Mouse (Mus musculus) bone marrow, adult 2 months (tissue): ENCODE measurements around the gene Nsd1. TPM values are rescaled to one million over a fixed set of nuclear protein-coding genes. Genes with fewer than 3 reads are reported as not detected.
A peak's percentile ranks its signal among the peaks of the same experiment; 100 is the strongest.

Source experiments
- H3K27ac ChIP-seq: fragments of 200-500 bp; 2 replicates; pipeline ENCODE4 v1.5.1; 2012; ENCODE audit warnings: low read depth, mild to moderate bottlenecking, control low read depth, inconsistent platforms, low read length; ENCODE audit not compliant: control insufficient read depth, poor library complexity, insufficient read depth
- H3K4me1 ChIP-seq: fragments of 200-500 bp; 2 replicates; pipeline ENCODE4 v1.6.1; 2011; ENCODE audit warnings: low read length; ENCODE audit not compliant: control insufficient read depth, insufficient read depth
- H3K4me3 ChIP-seq: fragments of 200-500 bp; replicated peaks from 2 replicates; pipeline ENCODE3; 2011; ENCODE audit warnings: mild to moderate bottlenecking, low read depth, low read length, control low read depth; ENCODE audit not compliant: control insufficient read depth
- CTCF ChIP-seq: fragments of 200-500 bp; IDR thresholded peaks from 2 replicates; pipeline ENCODE4 v1.5.1; 2011; ENCODE audit warnings: low read length, control low read depth; ENCODE audit not compliant: control insufficient read depth, insufficient read depth
- POLR2A ChIP-seq: fragments of 200-500 bp; IDR thresholded peaks from 2 replicates; pipeline ENCODE4 v1.6.1; 2011; ENCODE audit warnings: low read depth, mild to moderate bottlenecking, control low read depth, low read length, borderline replicate concordance; ENCODE audit not compliant: control insufficient read depth
- WGBS: fragments of 180-500 bp; shearing (Covaris S2); methylation state at CpG from one replicate; pipeline ENCODE4 v1.1.7; 2018; 5-methylcytosine and 5-hydroxymethylcytosine counted together
- polyA plus RNA-seq: library from polyadenylated mRNA; stranded (reverse); fragments of >200 nt; gene quantifications from 2 replicates; pipeline ENCODE4 v1.2.4, GENCODE M21; 2011; ENCODE audit warnings: low replicate concordance; ENCODE audit not compliant: missing spikeins, insufficient read depth, insufficient read length

Nsd1 gene
- polyA plus RNA-seq, result 20.1 and 45.9 TPM in 2 replicates

DNA sequence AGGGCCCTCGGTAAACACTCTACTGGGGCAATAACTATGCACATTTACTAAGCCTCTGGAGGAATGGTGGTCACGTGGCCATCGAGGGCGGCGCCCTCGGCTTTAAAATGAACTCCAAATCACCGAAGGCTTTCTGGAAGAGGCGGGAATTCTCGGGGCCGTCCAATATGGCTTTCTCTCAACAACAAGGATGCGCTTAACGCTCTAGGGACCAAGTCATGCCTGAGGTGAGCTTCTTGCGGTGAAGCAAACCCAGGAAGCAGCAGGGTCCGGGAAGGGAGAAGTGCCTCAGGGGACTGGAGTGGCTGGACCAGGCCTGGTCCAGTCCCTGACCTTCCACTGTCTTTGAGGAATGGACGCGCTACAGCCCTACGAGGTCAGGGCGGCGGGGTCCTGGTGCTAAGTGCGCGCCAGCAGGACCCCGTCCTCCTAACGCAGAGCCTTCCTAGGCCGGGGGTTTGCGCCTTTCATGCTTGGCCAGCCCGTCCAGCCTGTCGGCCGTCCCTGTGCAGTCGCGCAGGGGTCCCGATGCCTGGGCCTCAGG, at the start of gene Nsd1:
Nsd1 (plus strand) TSS at position 134 of the 544 bp plus-strand sequence.
- 81% methylated on average over 31 of the region's 31 CpGs for WGBS
- TF ChIP-seq POLR2A (no peak), CTCF (no peak)
- peak within 1 kb of the TSS; percentile 72 for H3K4me3 ChIP-seq

DNA sequence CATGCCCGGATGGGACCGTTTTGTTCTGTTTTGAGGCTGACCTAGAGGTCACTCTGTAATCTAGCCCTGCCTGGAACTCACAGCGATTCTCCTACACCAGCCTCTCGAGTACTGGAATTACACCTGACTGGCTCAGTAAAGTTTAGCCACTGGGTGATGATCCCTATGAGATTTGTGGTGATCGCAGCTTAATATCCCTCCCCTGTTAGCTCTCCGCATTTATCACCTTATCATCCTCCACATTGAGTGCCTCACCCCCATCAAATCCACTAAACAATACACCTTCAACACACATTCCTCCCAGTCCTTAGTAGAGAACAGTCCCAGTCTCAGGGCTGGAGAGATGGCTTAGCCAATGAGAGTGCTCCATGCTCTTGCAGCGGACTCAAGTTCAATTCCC, 47.2 kb upstream of the Nsd1 start:
- 75% methylated on average over 7 of the region's 7 CpGs for WGBS
- H3K4me3 ChIP-seq, result no peak overlapping the region
- H3K4me1 ChIP-seq, result no peaks in the 10 kb centered on the region
- TF ChIP-seq CTCF (no peak), POLR2A (no peak)
- no peak overlapping the region for H3K27ac ChIP-seq

More for the DNA sequence above, at the start of gene Nsd1:
- Histone ChIP-seq H3K4me1 (peaks cover 4% of the 10 kb centered on the region), H3K27ac (peak within 1 kb of the TSS; percentile 100)

GRCm38 (mm10) chr13:55163553-55163952, 46.0 kb upstream of the Nsd1 start:
- Histone ChIP-seq H3K27ac (no peak overlapping the region), H3K4me1 (no peaks in the 10 kb centered on the region), H3K4me3 (no peak overlapping the region)
- 72% methylated on average over 5 of the region's 5 CpGs for WGBS
- no peak for TF ChIP-seq CTCF
- TF ChIP-seq POLR2A, result no peak

GRCm38 (mm10) chr13:55165831-55166339, 43.7 kb upstream of the Nsd1 start:
- WGBS, result 87% methylated on average over 16 of the region's 16 CpGs
- TF ChIP-seq CTCF (no peak), POLR2A (no peak)

DNA sequence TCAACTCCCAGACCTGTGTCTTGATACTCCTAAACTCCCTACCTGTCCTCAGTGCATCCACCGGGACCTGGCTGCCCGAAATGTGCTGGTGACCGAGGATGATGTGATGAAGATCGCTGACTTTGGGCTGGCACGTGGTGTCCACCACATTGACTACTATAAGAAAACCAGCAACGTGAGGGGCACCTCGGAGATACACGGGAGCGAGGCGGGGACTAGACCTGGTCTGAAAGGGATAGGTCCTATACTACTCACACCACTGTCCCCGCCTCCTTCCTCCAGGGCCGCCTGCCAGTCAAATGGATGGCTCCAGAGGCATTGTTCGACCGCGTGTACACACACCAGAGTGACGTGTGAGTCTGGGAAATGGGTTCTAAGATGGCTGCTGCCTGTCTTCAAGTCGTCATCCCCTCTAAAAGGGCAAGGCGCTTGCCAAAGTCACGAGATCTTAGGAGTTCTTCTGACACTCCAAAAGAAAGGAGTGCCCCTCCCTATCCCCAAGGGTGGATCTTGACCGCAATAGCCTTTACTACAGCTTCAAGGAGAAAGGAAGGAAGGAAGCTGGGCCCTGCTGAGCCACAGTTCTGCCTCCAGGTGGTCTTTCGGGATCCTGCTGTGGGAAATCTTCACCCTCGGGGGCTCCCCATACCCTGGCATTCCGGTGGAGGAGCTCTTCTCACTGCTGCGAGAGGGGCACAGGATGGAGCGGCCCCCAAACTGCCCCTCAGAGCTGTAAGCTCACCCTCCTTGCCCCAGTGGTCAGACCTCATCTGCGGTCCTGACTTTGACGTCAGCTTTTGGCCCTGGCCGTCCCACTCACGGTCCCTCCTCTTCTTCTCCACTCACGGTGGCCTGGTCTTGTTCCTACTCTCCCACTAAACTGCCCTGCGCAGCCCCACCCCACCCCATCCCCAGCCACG, 42.5 kb upstream of the Nsd1 start:
- no peak overlapping the region for H3K27ac ChIP-seq
- no peak for TF ChIP-seq CTCF
- TF ChIP-seq POLR2A, result no peak
- WGBS, result 82% methylated on average over 32 of the region's 32 CpGs

More at GRCm38 (mm10) chr13:55165831-55166339, 43.7 kb upstream of the Nsd1 start:
- H3K4me1 ChIP-seq, result no peaks in the 10 kb centered on the region
- no peak overlapping the region for H3K4me3 ChIP-seq
- H3K27ac ChIP-seq, result no peak overlapping the region

DNA sequence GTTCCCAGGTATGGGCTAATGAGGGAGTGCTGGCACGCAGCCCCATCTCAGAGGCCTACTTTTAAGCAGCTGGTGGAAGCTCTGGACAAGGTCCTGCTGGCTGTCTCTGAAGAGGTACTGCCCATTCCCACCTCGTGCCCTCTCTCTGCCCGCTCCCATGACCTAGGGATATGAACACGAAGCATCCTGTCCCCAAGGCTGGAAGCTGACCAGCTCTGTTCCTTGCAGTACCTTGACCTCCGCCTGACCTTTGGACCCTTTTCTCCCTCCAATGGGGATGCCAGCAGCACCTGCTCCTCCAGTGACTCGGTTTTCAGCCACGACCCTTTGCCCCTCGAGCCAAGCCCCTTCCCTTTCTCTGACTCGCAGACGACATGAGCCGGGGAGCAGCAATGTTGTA, 41.8 kb upstream of the Nsd1 start:
- H3K4me1 ChIP-seq, result no peaks in the 10 kb centered on the region; the same call in 1 of the 2 replicates
- no peak overlapping the region for H3K27ac ChIP-seq
- no peak overlapping the region for H3K4me3 ChIP-seq
- 84% methylated on average over 11 of the region's 11 CpGs for WGBS
- TF ChIP-seq POLR2A (no peak), CTCF (no peak)

More for the DNA sequence above, 42.5 kb upstream of the Nsd1 start:
- Histone ChIP-seq H3K4me3 (no peak overlapping the region), H3K4me1 (no peaks in the 10 kb centered on the region; the same call in 1 of the 2 replicates)

DNA sequence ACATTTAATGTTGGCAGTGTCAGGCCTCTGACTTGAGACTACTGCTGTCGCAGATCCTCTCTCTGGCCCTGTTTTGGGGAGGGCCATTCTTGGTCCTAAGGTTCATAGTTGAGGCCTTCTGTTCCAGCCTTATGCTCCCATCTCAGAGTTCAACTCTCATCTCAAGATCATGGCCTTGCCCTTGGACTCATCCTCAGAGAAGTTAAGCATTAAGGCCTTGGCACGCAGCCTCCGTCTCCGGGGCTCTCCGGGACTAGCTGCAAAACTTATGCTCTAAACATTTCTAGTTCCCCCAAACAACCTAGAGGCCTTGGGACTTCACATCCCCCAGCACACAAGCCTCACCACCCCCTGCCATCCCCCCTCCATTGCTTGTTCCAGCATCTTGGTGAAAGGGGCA, 41.3 kb upstream of the Nsd1 start:
- TF ChIP-seq POLR2A (no peak), CTCF (no peak)
- no peak overlapping the region for H3K27ac ChIP-seq
- H3K4me1 ChIP-seq, result no peaks in the 10 kb centered on the region; the same call in 1 of the 2 replicates
- WGBS, result 90% methylated on average over 5 of the region's 5 CpGs
- H3K4me3 ChIP-seq, result no peak overlapping the region

- TF ChIP-seq CTCF, result no peak
- TF ChIP-seq POLR2A, result no peak
- Histone ChIP-seq H3K4me3 (no peak overlapping the region), H3K27ac (no peak overlapping the region), H3K4me1 (no peaks in the 10 kb centered on the region; the same call in 1 of the 2 replicates)
- WGBS, result 75% methylated on average over 13 of the region's 13 CpGs
These were observed 40.6 kb upstream of the Nsd1 start for GRCm38 (mm10) chr13:55168958-55169369.
